Mouse (Mus musculus) CH12.LX (cell line): ENCODE measurements at regions not wholly inside any gene's neighbourhood (a gene's known extent, or its start where the extent isn't known, plus 50 kb on each side); places are given as distances from the start of the nearest gene placed in this dataset.

Source experiments
- DNase-seq: peaks from one replicate; pipeline ENCODE4 v3.0.0-alpha.2; 2013; ENCODE audit errors: extremely low read depth
- H3K27ac ChIP-seq: 2 replicates; pipeline ENCODE4 v1.5.1; 2012; ENCODE audit warnings: low read depth, mild to moderate bottlenecking, control low read depth, moderate library complexity; ENCODE audit not compliant: insufficient read depth
- H3K27me3 ChIP-seq: replicated peaks from 2 replicates; pipeline ENCODE3; 2012; ENCODE audit warnings: inconsistent platforms
- H3K36me3 ChIP-seq, 2 experiments: replicated peaks in 1 of 2; 2 replicates each; pipeline versions ENCODE3 to v1.6.1; 2012; ENCODE audit warnings: inconsistent platforms in 1 of 2, low read length in 1 of 2, mild to moderate bottlenecking in 1 of 2, mixed read lengths in 1 of 2, moderate library complexity in 1 of 2; ENCODE audit not compliant: control insufficient read depth in 1 of 2, insufficient read depth in 1 of 2
- H3K4me1 ChIP-seq, 2 experiments: 2 replicates each; pipeline ENCODE4 v1.6.1; 2012; ENCODE audit warnings: inconsistent platforms in 1 of 2, moderate library complexity in 1 of 2; ENCODE audit not compliant: insufficient read depth in 2 of 2, control insufficient read depth in 1 of 2
- H3K4me2 ChIP-seq: 2 replicates; pipeline ENCODE4 v1.6.1; 2012; ENCODE audit warnings: low read depth, mild to moderate bottlenecking, control low read depth; ENCODE audit not compliant: poor library complexity, insufficient read depth, severe bottlenecking
- H3K4me3 ChIP-seq, 3 experiments: fragments of 150-350 bp in 1 of 3; sonication (generic) in 1 of 3; replicated peaks in 1 of 3; 2 replicates each; pipeline versions ENCODE3 to v1.5.1; 2011 to 2012; ENCODE audit warnings: low read depth in 2 of 3, low read length in 2 of 3, mild to moderate bottlenecking in 2 of 3, moderate library complexity in 2 of 3, control low read depth in 1 of 3, improper control_type of control experiment in 1 of 3, inconsistent platforms in 1 of 3, mixed read lengths in 1 of 3; ENCODE audit not compliant: poor library complexity in 1 of 3
- H3K79me2 ChIP-seq: replicated peaks from 2 replicates; pipeline ENCODE4 v1.6.1; 2012; ENCODE audit warnings: mild to moderate bottlenecking, moderate library complexity; ENCODE audit not compliant: control insufficient read depth, poor library complexity, insufficient read depth, severe bottlenecking; ENCODE audit errors: extremely low read depth
- H3K9ac ChIP-seq: 2 replicates; pipeline ENCODE4 v1.6.1; 2012; ENCODE audit warnings: low read depth, mild to moderate bottlenecking, control low read depth, moderate library complexity; ENCODE audit not compliant: insufficient read depth
- H3K9me3 ChIP-seq: replicated peaks from 2 replicates; pipeline ENCODE3; 2012; ENCODE audit warnings: low read length, inconsistent platforms, mixed read lengths
- BHLHE40 ChIP-seq: IDR thresholded peaks from 2 replicates; pipeline ENCODE4 v1.6.1; 2011; ENCODE audit warnings: mild to moderate bottlenecking, low read depth, low read length, improper control_type of control experiment
- CHD1 ChIP-seq: IDR thresholded peaks from 2 replicates; pipeline ENCODE4 v1.6.1; 2012; ENCODE audit warnings: low read depth, low read length, improper control_type of control experiment, inconsistent platforms
- CHD2 ChIP-seq: IDR thresholded peaks from 2 replicates; pipeline ENCODE4 v1.6.1; 2011; ENCODE audit warnings: low read length, improper control_type of control experiment
- CTCF ChIP-seq, 2 experiments: IDR thresholded peaks in 1 of 2; conservative IDR thresholded peaks in 1 of 2; 2 replicates each; pipeline ENCODE4 v1.5.1; 2011 to 2012; ENCODE audit warnings: low read depth in 2 of 2, low read length in 2 of 2, improper control_type of control experiment in 1 of 2, inconsistent platforms in 1 of 2, mild to moderate bottlenecking in 1 of 2, moderate library complexity in 1 of 2
- ELF1 ChIP-seq: IDR thresholded peaks from 2 replicates; pipeline ENCODE4 v1.6.1; 2014; ENCODE audit warnings: low read depth, mild to moderate bottlenecking, inconsistent platforms, low read length, improper control_type of control experiment
- IRF4 ChIP-seq: IDR thresholded peaks from 2 replicates; pipeline ENCODE4 v1.6.1; 2014; ENCODE audit warnings: low read depth, mild to moderate bottlenecking, inconsistent platforms, low read length, improper control_type of control experiment
- JUND ChIP-seq: conservative IDR thresholded peaks from 2 replicates; pipeline ENCODE4 v1.6.1; 2011; ENCODE audit warnings: low read depth, low read length, improper control_type of control experiment
- MAX ChIP-seq: IDR thresholded peaks from 2 replicates; pipeline ENCODE4 v1.6.1; 2011; ENCODE audit warnings: low read length, improper control_type of control experiment
- MXI1 ChIP-seq: IDR thresholded peaks from 2 replicates; pipeline ENCODE4 v1.6.1; 2011; ENCODE audit warnings: mild to moderate bottlenecking, low read depth, low read length, improper control_type of control experiment
- MYC ChIP-seq: IDR thresholded peaks from 2 replicates; pipeline ENCODE4 v1.6.1; 2011; ENCODE audit warnings: low read depth, mild to moderate bottlenecking, improper control_type of control experiment, low read length
- NELFE ChIP-seq: IDR thresholded peaks from 2 replicates; pipeline ENCODE4 v1.6.1; 2011; ENCODE audit warnings: low read depth, low read length, improper control_type of control experiment
- POLR2A ChIP-seq: IDR thresholded peaks from 2 replicates; pipeline ENCODE4 v1.6.1; 2011; ENCODE audit warnings: low read depth, mild to moderate bottlenecking, improper control_type of control experiment, low read length
- POLR2AphosphoS2 ChIP-seq: IDR thresholded peaks from 2 replicates; pipeline ENCODE4 v1.6.1; 2011; ENCODE audit warnings: low read depth, low read length, improper control_type of control experiment
- RAD21 ChIP-seq: IDR thresholded peaks from 2 replicates; pipeline ENCODE4 v1.6.1; 2011; ENCODE audit warnings: low read depth, mild to moderate bottlenecking, low read length, improper control_type of control experiment, moderate library complexity
- RCOR1 ChIP-seq: conservative IDR thresholded peaks from 2 replicates; pipeline ENCODE4 v1.6.1; 2012; ENCODE audit warnings: low read depth, mild to moderate bottlenecking, inconsistent platforms, low read length, improper control_type of control experiment
- SIN3A ChIP-seq: IDR thresholded peaks from 2 replicates; pipeline ENCODE4 v1.6.1; 2012; ENCODE audit warnings: low read length, improper control_type of control experiment, inconsistent platforms
- SMC3 ChIP-seq: IDR thresholded peaks from 2 replicates; pipeline ENCODE4 v1.6.1; 2011; ENCODE audit warnings: low read depth, low read length, improper control_type of control experiment
- TBP ChIP-seq: conservative IDR thresholded peaks from 2 replicates; pipeline ENCODE4 v1.6.1; 2011; ENCODE audit warnings: low read depth, low read length, improper control_type of control experiment
- TCF12 ChIP-seq: IDR thresholded peaks from 2 replicates; pipeline ENCODE4 v1.6.1; 2014; ENCODE audit warnings: low read depth, mild to moderate bottlenecking, inconsistent platforms, low read length, improper control_type of control experiment
- ZC3H11A ChIP-seq: IDR thresholded peaks from 2 replicates; pipeline ENCODE4 v1.6.1; 2012; ENCODE audit warnings: low read depth, mild to moderate bottlenecking, inconsistent platforms, low read length, improper control_type of control experiment
- ZMIZ1 ChIP-seq: IDR thresholded peaks from 2 replicates; pipeline ENCODE4 v1.6.1; 2012; ENCODE audit warnings: low read depth, mild to moderate bottlenecking, inconsistent platforms, low read length, improper control_type of control experiment
- ZNF384 ChIP-seq: IDR thresholded peaks from 2 replicates; pipeline ENCODE4 v1.6.1; 2012; ENCODE audit warnings: low read depth, low read length, improper control_type of control experiment, inconsistent platforms
- dilution Hi-C: fragments of 300-500 bp; cut with MboI; formaldehyde crosslinking; loops from 2 replicates; pipeline ENCODE4 v1.14.3; 2020; ENCODE audit warnings: low sequenced_read_pairs; ENCODE audit not compliant: extremely low pct_unique_long_range_greater_than_20kb, extremely low pct_ligation_motif_present
- in situ Hi-C: fragments of 300-500 bp; cut with MboI; formaldehyde crosslinking; loops from 3 replicates; pipeline ENCODE4 v1.14.3; 2019; ENCODE audit warnings: low sequenced_read_pairs, low pct_ligation_motif_present, low pct_unique_long_range_greater_than_20kb, mixed read lengths

- H3K9me3 ChIP-seq: no peaks in the 10 kb centered on the region
- DNase-seq: peak; percentile 89
- TF ChIP-seq POLR2AphosphoS2: no peak
- peak; percentile 89 to 95 for TF ChIP-seq CTCF (conservative IDR thresholded peaks at IDR 0.05 in 1 of 2, IDR thresholded peaks at IDR 0.05 in 1 of 2; ENCODE audit: low read depth in 2 of 2, low read length in 2 of 2)
- TF ChIP-seq TCF12: no peak
- TF ChIP-seq CHD2: no peak
- TF ChIP-seq RCOR1: no peak
- peak; percentile 33; the same call in 1 of the 2 replicates for TF ChIP-seq ZC3H11A
- peak; percentile 92 for TF ChIP-seq MAX
- 0 out of 2 replicates have a peak, but pooled peaks have one; percentile 34 for TF ChIP-seq TBP
- 0 out of 2 replicates have a peak, but pooled peaks have one; percentile 41 for TF ChIP-seq NELFE
- TF ChIP-seq MYC: peak; percentile 98
- peak; percentile 42; the same call in 1 of the 2 replicates for TF ChIP-seq POLR2A
- peak; percentile 61 for TF ChIP-seq IRF4
- peak; percentile 22; the same call in 1 of the 2 replicates for TF ChIP-seq JUND
- peak; percentile 77; the same call in 1 of the 2 replicates for TF ChIP-seq MXI1
- peak; percentile 94 for TF ChIP-seq RAD21
- TF ChIP-seq ELF1: no peak; the same call in 1 of the 2 replicates
- TF ChIP-seq ZMIZ1: no peak
- TF ChIP-seq BHLHE40: peak; percentile 61; the same call in 1 of the 2 replicates
- peak; percentile 84 for TF ChIP-seq SMC3
- TF ChIP-seq SIN3A: 0 out of 2 replicates have a peak, but pooled peaks have one; percentile 44
- TF ChIP-seq ZNF384: no peak
- H3K36me3 ChIP-seq: no peaks in the 10 kb centered on the region
- H3K4me1 ChIP-seq: peaks cover 4 to 15% of the 10 kb centered on the region in 2 experiments; a peak in 3 of 4 replicates
- no peaks in the 10 kb centered on the region for H3K79me2 ChIP-seq
- in situ Hi-C loops: loop anchor here (10.0 to 25.0 kb wide), 3 partner anchors 331 to 623 kb away; no protein-coding TSS in a partner anchor
- no peak overlapping the region for H3K9ac ChIP-seq
- no peaks in the 10 kb centered on the region for H3K27me3 ChIP-seq
- H3K4me2 ChIP-seq: peak overlapping the region; percentile 35; the same call in 1 of the 2 replicates
- dilution Hi-C loops: no loop called here
- H3K4me3 ChIP-seq: no peak overlapping the region
- no peak overlapping the region for H3K27ac ChIP-seq
Observed at GRCm38 (mm10) chr3:58163806-58164205, 250.7 kb upstream of the Tsc22d2 start.

- H3K4me3 ChIP-seq: no peak overlapping the region
- peaks cover 4 to 15% of the 10 kb centered on the region in 2 experiments; a peak in 3 of 4 replicates for H3K4me1 ChIP-seq
- no peak overlapping the region for H3K4me2 ChIP-seq
- H3K27ac ChIP-seq: no peak overlapping the region
- H3K9me3 ChIP-seq: no peaks in the 10 kb centered on the region
- no peak overlapping the region for H3K9ac ChIP-seq
- DNase-seq: no peak
- H3K27me3 ChIP-seq: no peaks in the 10 kb centered on the region
- H3K79me2 ChIP-seq: no peaks in the 10 kb centered on the region
- H3K36me3 ChIP-seq: no peaks in the 10 kb centered on the region
- in situ Hi-C loops: loop anchor here (10.0 to 25.0 kb wide), 3 partner anchors 328 to 621 kb away; no protein-coding TSS in a partner anchor
- dilution Hi-C loops: no loop called here
- TF ChIP-seq MYC (no peak), ZNF384 (no peak), CHD1 (no peak), ZMIZ1 (no peak)
Observed at GRCm38 (mm10) chr3:58166628-58167027, 247.9 kb upstream of the Tsc22d2 start.
